Mouse (Mus musculus): ENCODE results near the gene Ddhd1. TPM values are rescaled to one million over a fixed set of nuclear protein-coding genes. Genes with fewer than 3 reads are reported as not detected.

The Ddhd1 gene
- polyA plus RNA-seq, 1 experiment: 16.2 TPM

- peak overlapping the region; percentile 59 for H3K4me3 ChIP-seq (ENCODE audit: low read depth, low read length)
- no peaks in the 10 kb centered on the region for H3K27me3 ChIP-seq (ENCODE audit: control insufficient read depth, insufficient read depth, low read length)
- 6% methylated on average over 16 of the region's 16 CpGs for WGBS
- TF ChIP-seq CTCF (IDR thresholded peaks at IDR 0.05; ENCODE audit: extremely low read depth, insufficient read length, insufficient replicate concordance, low read depth, low read length) (peak; percentile 79; the same call in 1 of the 2 replicates), POLR2A (IDR thresholded peaks at IDR 0.05; ENCODE audit: low read depth, low read length) (no peak)
- H3K27ac ChIP-seq (ENCODE audit: insufficient read depth, low read depth, low read length): no peak overlapping the region
- no peaks in the 10 kb centered on the region for H3K36me3 ChIP-seq (ENCODE audit: control insufficient read depth, insufficient read depth, low read length)
- H3K4me1 ChIP-seq (ENCODE audit: control insufficient read depth, insufficient read depth, insufficient read length, low read length): peaks cover 3% of the 10 kb centered on the region; the same call in 1 of the 2 replicates
Measured at GRCm38 (mm10) chr14:45690520-45691246, 32.7 kb upstream of the Ddhd1 start.

GRCm38 (mm10) chr14:45685313-45685712 is 27.4 kb upstream of the Ddhd1 start:
- no peak overlapping the region for H3K27ac ChIP-seq (ENCODE audit: insufficient read depth, low read depth, low read length)
- H3K36me3 ChIP-seq (ENCODE audit: control insufficient read depth, insufficient read depth, low read length): no peaks in the 10 kb centered on the region
- H3K4me1 ChIP-seq (ENCODE audit: control insufficient read depth, insufficient read depth, insufficient read length, low read length): no peaks in the 10 kb centered on the region
- H3K27me3 ChIP-seq (ENCODE audit: control insufficient read depth, insufficient read depth, low read length): no peaks in the 10 kb centered on the region
- TF ChIP-seq CTCF (IDR thresholded peaks at IDR 0.05; ENCODE audit: extremely low read depth, insufficient read length, insufficient replicate concordance, low read depth, low read length) (no peak), POLR2A (IDR thresholded peaks at IDR 0.05; ENCODE audit: low read depth, low read length) (no peak)
- 62% methylated on average over 2 of the region's 2 CpGs for WGBS
- H3K4me3 ChIP-seq (ENCODE audit: low read depth, low read length): no peak overlapping the region

- no peak overlapping the region for H3K4me3 ChIP-seq (ENCODE audit: low read depth, low read length)
- no peak for TF ChIP-seq CTCF (IDR thresholded peaks at IDR 0.05; ENCODE audit: extremely low read depth, insufficient read length, insufficient replicate concordance, low read depth, low read length)
- TF ChIP-seq POLR2A (IDR thresholded peaks at IDR 0.05; ENCODE audit: low read depth, low read length): no peak
- no peaks in the 10 kb centered on the region for H3K27me3 ChIP-seq (ENCODE audit: control insufficient read depth, insufficient read depth, low read length)
- H3K36me3 ChIP-seq (ENCODE audit: control insufficient read depth, insufficient read depth, low read length): no peaks in the 10 kb centered on the region
- H3K4me1 ChIP-seq (ENCODE audit: control insufficient read depth, insufficient read depth, insufficient read length, low read length): no peaks in the 10 kb centered on the region
- H3K27ac ChIP-seq (ENCODE audit: insufficient read depth, low read depth, low read length): no peak overlapping the region
- 53% methylated on average over 6 of the region's 6 CpGs for WGBS
Measured at GRCm38 (mm10) chr14:45676722-45677121, 18.8 kb upstream of the Ddhd1 start.

- TF ChIP-seq CTCF (IDR thresholded peaks at IDR 0.05; ENCODE audit: extremely low read depth, insufficient read length, insufficient replicate concordance, low read depth, low read length) (no peak), POLR2A (IDR thresholded peaks at IDR 0.05; ENCODE audit: low read depth, low read length) (no peak)
- WGBS: 73% methylated on average over 4 of the region's 4 CpGs
- Histone ChIP-seq H3K27ac (ENCODE audit: insufficient read depth, low read depth, low read length) (no peak overlapping the region), H3K4me1 (ENCODE audit: control insufficient read depth, insufficient read depth, insufficient read length, low read length) (no peaks in the 10 kb centered on the region), H3K4me3 (ENCODE audit: low read depth, low read length) (no peak overlapping the region), H3K27me3 (ENCODE audit: control insufficient read depth, insufficient read depth, low read length) (no peaks in the 10 kb centered on the region), H3K36me3 (ENCODE audit: control insufficient read depth, insufficient read depth, low read length) (no peaks in the 10 kb centered on the region)
Measured at GRCm38 (mm10) chr14:45668325-45668724, 10.4 kb upstream of the Ddhd1 start.

- TF ChIP-seq POLR2A (IDR thresholded peaks at IDR 0.05; ENCODE audit: low read depth, low read length) (no peak), CTCF (IDR thresholded peaks at IDR 0.05; ENCODE audit: extremely low read depth, insufficient read length, insufficient replicate concordance, low read depth, low read length) (no peak)
- 45% methylated on average over 2 of the region's 2 CpGs for WGBS
- no peaks in the 10 kb centered on the region for H3K36me3 ChIP-seq (ENCODE audit: control insufficient read depth, insufficient read depth, low read length)
- no peaks in the 10 kb centered on the region for H3K27me3 ChIP-seq (ENCODE audit: control insufficient read depth, insufficient read depth, low read length)
- no peak overlapping the region for H3K4me3 ChIP-seq (ENCODE audit: low read depth, low read length)
- no peaks in the 10 kb centered on the region for H3K4me1 ChIP-seq (ENCODE audit: control insufficient read depth, insufficient read depth, insufficient read length, low read length)
- H3K27ac ChIP-seq (ENCODE audit: insufficient read depth, low read depth, low read length): no peak overlapping the region
Measured at GRCm38 (mm10) chr14:45667231-45667630, 9.3 kb upstream of the Ddhd1 start.

GRCm38 (mm10) chr14:45661575-45661974 is 3.6 kb upstream of the Ddhd1 start:
- H3K27me3 ChIP-seq (ENCODE audit: control insufficient read depth, insufficient read depth, low read length): no peaks in the 10 kb centered on the region
- H3K4me3 ChIP-seq (ENCODE audit: low read depth, low read length): no peak overlapping the region
- TF ChIP-seq POLR2A (IDR thresholded peaks at IDR 0.05; ENCODE audit: low read depth, low read length) (no peak), CTCF (IDR thresholded peaks at IDR 0.05; ENCODE audit: extremely low read depth, insufficient read length, insufficient replicate concordance, low read depth, low read length) (no peak)
- 23% methylated on average over 5 of the region's 5 CpGs for WGBS
- no peaks in the 10 kb centered on the region for H3K36me3 ChIP-seq (ENCODE audit: control insufficient read depth, insufficient read depth, low read length)
- H3K27ac ChIP-seq (ENCODE audit: insufficient read depth, low read depth, low read length): no peak overlapping the region
- H3K4me1 ChIP-seq (ENCODE audit: control insufficient read depth, insufficient read depth, insufficient read length, low read length): peaks cover 8% of the 10 kb centered on the region

GRCm38 (mm10) chr14:45660315-45660714 is 2.4 kb upstream of the Ddhd1 start:
- WGBS: 81% methylated on average over 1 of the region's 1 CpGs
- no peaks in the 10 kb centered on the region for H3K36me3 ChIP-seq (ENCODE audit: control insufficient read depth, insufficient read depth, low read length)
- H3K4me1 ChIP-seq (ENCODE audit: control insufficient read depth, insufficient read depth, insufficient read length, low read length): peaks cover 12% of the 10 kb centered on the region
- H3K4me3 ChIP-seq (ENCODE audit: low read depth, low read length): no peak overlapping the region
- no peak overlapping the region for H3K27ac ChIP-seq (ENCODE audit: insufficient read depth, low read depth, low read length)
- TF ChIP-seq POLR2A (IDR thresholded peaks at IDR 0.05; ENCODE audit: low read depth, low read length) (no peak), CTCF (IDR thresholded peaks at IDR 0.05; ENCODE audit: extremely low read depth, insufficient read length, insufficient replicate concordance, low read depth, low read length) (no peak)
- H3K27me3 ChIP-seq (ENCODE audit: control insufficient read depth, insufficient read depth, low read length): no peaks in the 10 kb centered on the region
